Mouse (Mus musculus) liver, adult 2 months (tissue): ENCODE measurements at regions not wholly inside any gene's neighbourhood (a gene's known extent, or its start where the extent isn't known, plus 50 kb on each side); places are given as distances from the start of the nearest gene placed in this dataset.
A peak's percentile ranks its signal among the peaks of the same experiment; 100 is the strongest.

Experiments used
- CTCF ChIP-seq: fragments of 200-500 bp; IDR thresholded peaks from 2 replicates; pipeline ENCODE4 v1.5.1; 2011; ENCODE audit warnings: low read depth, low read length, control low read depth
- POLR2A ChIP-seq: fragments of 200-500 bp; IDR thresholded peaks from 2 replicates; pipeline ENCODE4 v1.6.1; 2011; ENCODE audit warnings: low read length, control low read depth; ENCODE audit not compliant: insufficient read depth; ENCODE audit errors: extremely low read depth

GRCm38 (mm10) chr8:126839712-126840355, 105.8 kb downstream of the Tomm20 start:
- TF ChIP-seq CTCF (peak; percentile 52), POLR2A (no peak)
